Mouse (Mus musculus) forebrain, postnatal 0 days (tissue): Measurements from ENCODE around the gene Brms1l. TPM values are rescaled to one million over a fixed set of nuclear protein-coding genes. Genes with fewer than 3 reads are reported as not detected.

Source experiments
- ATAC-seq: fragments of 200-750 bp; cut with Nextera tagmentation; 2 replicates; pipeline ENCODE4 v1.8.0; 2017; ENCODE audit warnings: mild to moderate bottlenecking, moderate library complexity
- DNase-seq: peaks from one replicate; pipeline ENCODE4 v3.0.0-alpha.2; 2015
- H3K27ac ChIP-seq: fragments of 300-500 bp; sonication (generic); 2 replicates; pipeline ENCODE4 v1.5.1; 2014; ENCODE audit warnings: low read depth, mild to moderate bottlenecking, antibody characterized with exemption, low read length, moderate library complexity, mixed read lengths
- H3K27me3 ChIP-seq: fragments of 300-500 bp; sonication (generic); 2 replicates; pipeline ENCODE4 v1.6.1; 2014; ENCODE audit warnings: mild to moderate bottlenecking, low read length, mixed read lengths; ENCODE audit not compliant: insufficient read depth
- H3K36me3 ChIP-seq: fragments of 300-500 bp; sonication (generic); 2 replicates; pipeline ENCODE4 v1.6.1; 2014; ENCODE audit warnings: mild to moderate bottlenecking, moderate library complexity; ENCODE audit not compliant: insufficient read depth
- H3K4me1 ChIP-seq: fragments of 300-500 bp; sonication (generic); 2 replicates; pipeline ENCODE4 v1.6.1; 2014; ENCODE audit warnings: antibody characterized with exemption; ENCODE audit not compliant: insufficient read depth
- H3K4me2 ChIP-seq: fragments of 300-500 bp; sonication (generic); 2 replicates; pipeline ENCODE4 v1.6.1; 2014; ENCODE audit warnings: low read depth, mild to moderate bottlenecking, moderate library complexity
- H3K4me3 ChIP-seq: fragments of 300-500 bp; sonication (generic); 2 replicates; pipeline ENCODE4 v1.5.1; 2014; ENCODE audit warnings: low read depth, low read length, mixed read lengths
- H3K9ac ChIP-seq: fragments of 300-500 bp; sonication (generic); 2 replicates; pipeline ENCODE4 v1.6.1; 2014; ENCODE audit warnings: mild to moderate bottlenecking
- H3K9me3 ChIP-seq: fragments of 300-500 bp; sonication (generic); 2 replicates; pipeline ENCODE4 v1.6.1; 2016; ENCODE audit warnings: low read length
- CTCF ChIP-seq: sonication (generic); IDR thresholded peaks from 2 replicates; pipeline ENCODE4 v1.5.1; 2016; ENCODE audit warnings: antibody characterized with exemption, control low read depth, low read depth
- WGBS: fragments of 180-500 bp; shearing (Covaris S2); extraction: QIAGEN DNeasy Blood & Tissue Kit; methylation state at CpG from one replicate; pipeline ENCODE4 v1.1.7; 2014; 5-methylcytosine and 5-hydroxymethylcytosine counted together
- polyA plus RNA-seq: library from polyadenylated mRNA; unstranded; fragments of >200 nt; fragmentation: Nextera tagmentation; extraction: Ambion mirVana; gene quantifications from 2 replicates; pipeline ENCODE4 v1.2.1, GENCODE M21; 2015
- total RNA-seq: library from RNA; depleted of rRNA; stranded (reverse); fragments of >200 nt; gene quantifications from 2 replicates; pipeline ENCODE4 v1.2.3, GENCODE M21; 2014

Brms1l gene
- total and polyA plus RNA-seq, 2 experiments from 2014 or later = 45.5 to 48.0 TPM

DNA sequence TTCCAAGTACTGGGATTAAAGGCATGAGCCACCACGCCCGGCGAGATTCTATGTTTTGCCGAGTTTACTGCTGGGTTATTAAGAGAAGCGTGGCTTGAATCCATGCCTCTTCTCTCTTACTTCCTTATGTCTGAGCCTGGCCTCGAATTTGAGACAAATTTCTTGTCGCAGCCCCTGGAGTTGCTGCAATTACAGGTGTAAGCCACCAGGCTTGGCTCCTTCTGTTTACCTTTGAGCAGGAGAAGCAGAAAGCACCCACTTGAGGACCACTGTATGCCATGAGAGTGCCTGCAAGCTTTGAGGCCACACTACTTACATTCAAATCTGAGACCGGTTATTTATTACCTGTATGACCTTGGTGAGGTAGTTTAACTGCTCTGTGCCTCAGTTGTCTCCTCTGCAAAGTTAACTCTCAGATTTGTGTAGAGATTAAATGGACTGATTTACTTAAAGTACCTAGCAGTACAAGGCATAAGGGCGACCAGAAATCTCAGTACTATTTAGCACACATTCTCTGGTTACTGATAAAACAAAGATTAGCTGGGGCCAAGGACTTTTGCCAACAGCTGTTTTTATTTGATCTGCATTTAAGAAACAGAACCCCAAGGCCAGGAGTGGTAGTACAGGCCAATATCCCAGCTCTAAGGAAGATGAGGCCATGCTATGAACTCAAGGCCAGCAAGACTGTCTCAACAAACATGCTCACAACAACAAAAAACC, 2.1 kb upstream of the Brms1l start:
- DNase-seq (no peak), ATAC-seq (no peak)
- H3K4me1 ChIP-seq = peaks cover 3% of the 10 kb centered on the region; the same call in 1 of the 2 replicates
- no peak overlapping the region for H3K27ac ChIP-seq
- no peaks in the 10 kb centered on the region for H3K27me3 ChIP-seq
- no peak overlapping the region for H3K9ac ChIP-seq
- H3K4me3 ChIP-seq = no peak overlapping the region
- H3K36me3 ChIP-seq = no peaks in the 10 kb centered on the region; the same call in 1 of the 2 replicates
- H3K9me3 ChIP-seq = no peaks in the 10 kb centered on the region
- no peak overlapping the region for H3K4me2 ChIP-seq
- TF ChIP-seq CTCF = no peak
- WGBS = 69% methylated on average over 9 of the region's 9 CpGs

DNA sequence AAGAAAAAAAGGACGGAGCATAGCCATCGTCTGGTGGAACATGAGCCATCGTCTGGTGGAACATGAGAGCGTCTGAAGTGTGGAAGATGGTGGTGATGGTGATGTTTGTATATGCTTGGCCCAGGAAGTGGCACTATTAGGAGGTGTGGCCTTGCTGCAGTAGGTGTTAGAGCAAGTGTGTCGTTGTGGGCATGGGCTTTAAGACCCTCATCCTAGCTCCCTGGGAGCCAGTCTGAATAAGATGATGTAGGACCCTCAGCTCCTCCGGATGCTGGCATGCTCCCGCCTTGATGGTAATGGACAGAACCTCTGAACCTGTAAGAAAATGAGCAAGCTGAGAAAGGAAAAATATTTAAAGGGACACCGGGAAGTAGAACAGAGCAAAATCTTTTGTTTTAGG, 1.2 kb upstream of the Brms1l start:
- DNase-seq (no peak), ATAC-seq (no peak)
- Histone ChIP-seq H3K27ac (no peak overlapping the region), H3K9ac (no peak overlapping the region), H3K36me3 (no peaks in the 10 kb centered on the region; the same call in 1 of the 2 replicates), H3K4me1 (peaks cover 3% of the 10 kb centered on the region; the same call in 1 of the 2 replicates), H3K9me3 (no peaks in the 10 kb centered on the region), H3K4me2 (no peak overlapping the region), H3K4me3 (no peak overlapping the region), H3K27me3 (no peaks in the 10 kb centered on the region)
- 87% methylated on average over 8 of the region's 8 CpGs for WGBS
- TF ChIP-seq CTCF = no peak

DNA sequence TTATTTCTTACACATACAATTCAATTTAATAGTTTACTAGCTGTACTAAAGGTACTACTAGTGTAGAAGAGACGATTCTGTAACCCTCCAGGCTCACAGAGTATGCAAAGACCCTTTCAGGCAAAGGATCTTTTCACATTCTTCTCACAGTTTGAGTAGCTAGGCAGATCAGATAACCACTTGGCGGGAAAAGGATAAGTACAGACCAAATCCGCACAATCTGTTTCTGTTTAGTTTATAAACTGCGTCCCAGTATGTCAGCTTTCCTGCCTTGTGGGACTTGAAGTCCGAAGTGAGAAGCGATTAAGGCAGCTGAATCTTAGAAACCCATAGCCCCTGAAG, 296 bp upstream of the Brms1l start:
- H3K9me3 ChIP-seq = no peaks in the 10 kb centered on the region
- peak overlapping the region; percentile 82 for H3K27ac ChIP-seq
- peak overlapping the region; percentile 55 for H3K4me3 ChIP-seq
- DNase-seq (no peak), ATAC-seq (no peak)
- no peaks in the 10 kb centered on the region; the same call in 1 of the 2 replicates for H3K36me3 ChIP-seq
- H3K27me3 ChIP-seq = no peaks in the 10 kb centered on the region
- H3K4me1 ChIP-seq = peaks cover 3% of the 10 kb centered on the region; the same call in 1 of the 2 replicates
- peak overlapping the region; percentile 79 for H3K4me2 ChIP-seq
- no peak overlapping the region for H3K9ac ChIP-seq
- under 1% methylated on average over 6 of the region's 6 CpGs for WGBS
- TF ChIP-seq CTCF = no peak

DNA sequence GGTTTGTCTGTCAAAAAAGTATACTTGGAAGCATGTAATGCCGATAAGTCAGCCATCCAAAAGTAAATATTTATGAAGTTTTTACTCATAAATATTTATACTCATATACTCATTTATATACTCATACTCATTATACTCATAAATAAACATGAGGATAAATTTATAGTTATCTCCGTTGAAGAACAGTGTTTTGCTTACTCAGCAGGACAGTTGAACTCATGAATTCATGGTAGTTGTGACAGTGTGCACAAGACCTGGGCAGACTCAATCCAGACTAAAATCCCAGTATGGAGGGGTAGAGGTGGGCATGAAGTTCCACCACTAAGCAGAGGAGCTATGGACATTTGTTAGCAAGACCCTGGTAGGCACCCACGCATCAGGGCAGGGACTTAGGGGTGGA, 1.4 kb downstream of the Brms1l start:
- Histone ChIP-seq H3K9ac (no peak overlapping the region), H3K27ac (no peak overlapping the region), H3K4me3 (no peak overlapping the region), H3K36me3 (peaks cover 7% of the 10 kb centered on the region), H3K4me2 (peak overlapping the region; percentile 79; the same call in 1 of the 2 replicates), H3K4me1 (peaks cover 3% of the 10 kb centered on the region; the same call in 1 of the 2 replicates), H3K27me3 (no peaks in the 10 kb centered on the region), H3K9me3 (no peaks in the 10 kb centered on the region)
- 61% methylated on average over 3 of the region's 3 CpGs for WGBS
- ATAC-seq (no peak), DNase-seq (no peak)
- TF ChIP-seq CTCF = no peak

DNA sequence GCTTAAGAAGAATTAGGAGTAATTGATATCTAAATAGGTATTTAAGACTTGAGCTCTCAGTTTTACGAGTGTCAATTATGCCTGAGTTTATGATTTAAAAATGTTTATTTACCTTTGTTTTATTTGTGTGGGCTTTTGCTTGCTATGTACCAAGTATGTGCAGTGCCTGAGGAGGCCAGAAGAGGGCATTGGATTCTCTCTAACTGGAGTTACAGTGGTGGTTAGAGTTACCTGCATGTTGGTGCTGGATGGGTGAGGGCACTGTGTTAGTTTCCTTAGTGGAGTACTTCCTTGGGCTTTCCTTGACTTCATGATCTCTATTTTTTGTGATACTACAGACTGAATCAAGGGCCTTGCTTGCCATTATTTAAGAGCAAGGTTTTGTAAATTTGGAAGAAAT, 10.6 kb downstream of the Brms1l start:
- Histone ChIP-seq H3K9ac (no peak overlapping the region), H3K4me1 (no peaks in the 10 kb centered on the region), H3K27me3 (no peaks in the 10 kb centered on the region), H3K4me3 (no peak overlapping the region), H3K36me3 (peaks cover 22% of the 10 kb centered on the region), H3K9me3 (no peaks in the 10 kb centered on the region), H3K4me2 (no peak overlapping the region), H3K27ac (no peak overlapping the region)
- DNase-seq = peak; percentile 24
- no peak for ATAC-seq
- WGBS = 55% methylated on average over 1 of the region's 1 CpGs
- TF ChIP-seq CTCF = peak; percentile 59

DNA sequence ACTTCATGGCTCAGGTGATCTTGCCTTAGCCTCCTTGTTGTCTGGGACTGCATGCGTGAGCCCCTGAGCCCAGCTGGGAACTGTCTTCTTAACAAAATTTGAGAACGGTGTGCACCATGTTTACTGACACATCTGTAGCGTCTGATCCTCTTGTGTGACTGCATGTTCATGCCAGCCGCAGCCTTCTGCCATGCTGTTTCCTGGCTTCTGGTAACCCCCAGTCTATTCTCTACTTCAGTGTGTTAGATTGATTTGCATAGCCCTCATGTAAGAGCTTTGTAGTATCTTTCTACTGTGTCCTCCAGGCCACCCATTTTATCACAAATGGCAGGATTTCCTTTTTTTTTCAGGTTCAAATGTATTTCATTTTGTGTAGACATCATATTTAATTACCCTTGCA, 11.7 kb downstream of the Brms1l start:
- H3K27ac ChIP-seq = no peak overlapping the region
- no peaks in the 10 kb centered on the region for H3K9me3 ChIP-seq
- ATAC-seq = no peak
- no peak overlapping the region for H3K9ac ChIP-seq
- 88% methylated on average over 4 of the region's 4 CpGs for WGBS
- no peak overlapping the region for H3K4me3 ChIP-seq
- no peaks in the 10 kb centered on the region for H3K4me1 ChIP-seq
- no peaks in the 10 kb centered on the region for H3K27me3 ChIP-seq
- no peak for DNase-seq
- peaks cover 17% of the 10 kb centered on the region for H3K36me3 ChIP-seq
- TF ChIP-seq CTCF = no peak
- H3K4me2 ChIP-seq = no peak overlapping the region

DNA sequence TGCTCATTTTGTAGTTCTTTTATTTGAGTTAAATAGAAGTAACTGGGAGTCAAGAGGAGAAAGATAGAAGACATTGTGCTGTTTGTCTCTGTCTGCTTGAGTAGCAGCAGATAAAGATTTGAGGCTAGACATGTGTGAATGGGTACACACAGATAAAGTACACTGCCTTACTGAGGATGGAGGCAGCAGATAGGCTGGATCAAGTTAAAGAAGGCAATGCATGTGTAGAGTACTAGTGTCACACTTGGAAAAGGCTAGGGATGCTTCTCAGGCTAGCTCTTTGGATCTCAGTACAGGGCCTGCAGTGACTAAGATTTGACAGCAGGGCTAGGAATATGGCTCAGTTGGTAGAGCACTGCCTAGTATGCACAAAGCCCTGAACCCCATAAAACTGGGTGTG, 14.5 kb downstream of the Brms1l start:
- no peak overlapping the region for H3K27ac ChIP-seq
- H3K27me3 ChIP-seq = no peaks in the 10 kb centered on the region
- H3K4me1 ChIP-seq = no peaks in the 10 kb centered on the region
- no peak for TF ChIP-seq CTCF
- H3K36me3 ChIP-seq = peaks cover 20% of the 10 kb centered on the region
- DNase-seq = no peak
- no peaks in the 10 kb centered on the region for H3K9me3 ChIP-seq
- no peak overlapping the region for H3K4me3 ChIP-seq
- no peak overlapping the region for H3K9ac ChIP-seq
- no peak overlapping the region for H3K4me2 ChIP-seq
- no peak for ATAC-seq
